Mouse (Mus musculus): ENCODE measurements around the gene Arhgef1.

The Arhgef1 gene

DNA sequence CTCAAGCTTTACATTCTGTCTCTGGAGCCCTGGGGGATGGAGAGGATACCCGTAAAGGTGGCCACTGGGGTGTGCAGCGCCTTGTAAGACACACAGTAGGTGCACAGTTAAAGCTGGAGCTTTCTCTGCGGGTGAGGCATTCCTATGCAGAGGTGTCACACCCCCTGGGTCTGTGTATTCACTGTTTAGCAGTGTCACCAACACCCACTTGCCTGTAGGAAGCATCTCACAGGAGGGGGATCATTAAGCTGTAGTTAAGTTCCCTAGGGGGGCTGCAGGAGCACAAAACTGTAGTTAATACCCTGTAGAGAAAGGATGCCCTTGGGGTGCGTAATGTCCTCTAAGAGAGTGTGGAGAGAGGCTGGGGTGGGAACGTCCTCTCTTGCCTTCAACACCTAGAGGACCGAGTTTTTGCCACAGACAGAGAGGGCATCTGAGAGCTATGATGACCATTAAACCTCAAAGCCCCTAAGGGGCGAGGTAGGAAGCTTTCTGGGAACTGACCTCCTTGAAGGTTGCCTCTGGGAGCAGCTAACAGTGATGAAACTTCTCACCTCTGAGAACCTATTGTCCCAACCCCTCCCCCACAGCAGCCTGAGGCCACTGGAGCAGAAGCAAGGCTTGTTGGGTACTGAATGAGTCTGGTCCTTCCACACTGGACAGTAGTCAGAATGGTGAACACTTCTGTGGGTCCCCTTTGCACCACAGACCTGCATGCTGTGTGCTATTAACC, 44.8 kb downstream of the Arhgef1 start:
- DNase-seq = no peak

GRCm38 (mm10) chr7:24948774-24949173, 46.1 kb downstream of the Arhgef1 start:
- DNase-seq = no peak

- peak; percentile 75 for DNase-seq
Measured at GRCm38 (mm10) chr7:24949958-24950623, 47.4 kb downstream of the Arhgef1 start.

GRCm38 (mm10) chr7:24953966-24954365, 51.3 kb downstream of the Arhgef1 start:
- no peak for DNase-seq

- DNase-seq = no peak
Measured at GRCm38 (mm10) chr7:24954450-24954849, 51.7 kb downstream of the Arhgef1 start.

DNA sequence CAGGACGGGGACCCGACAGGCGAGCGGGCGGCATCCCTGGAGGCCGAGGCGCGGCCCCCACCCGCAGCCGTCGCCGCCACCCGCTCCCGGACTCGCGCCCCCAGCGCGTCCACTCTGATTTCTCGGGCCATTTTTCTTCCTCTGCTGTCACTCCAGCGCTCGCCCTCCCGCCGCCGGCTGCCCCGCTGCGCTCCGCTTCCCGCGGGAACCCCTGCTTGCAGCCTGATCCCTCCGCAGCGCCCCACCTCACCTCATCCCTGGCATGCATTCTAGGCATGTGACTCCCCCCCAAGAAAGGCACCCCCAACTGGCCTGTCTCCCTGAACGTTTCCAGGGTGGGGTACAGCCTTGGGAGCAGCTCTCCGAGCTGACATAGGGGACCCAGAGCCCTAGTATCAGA, 52.5 kb downstream of the Arhgef1 start:
- DNase-seq = no peak

DNA sequence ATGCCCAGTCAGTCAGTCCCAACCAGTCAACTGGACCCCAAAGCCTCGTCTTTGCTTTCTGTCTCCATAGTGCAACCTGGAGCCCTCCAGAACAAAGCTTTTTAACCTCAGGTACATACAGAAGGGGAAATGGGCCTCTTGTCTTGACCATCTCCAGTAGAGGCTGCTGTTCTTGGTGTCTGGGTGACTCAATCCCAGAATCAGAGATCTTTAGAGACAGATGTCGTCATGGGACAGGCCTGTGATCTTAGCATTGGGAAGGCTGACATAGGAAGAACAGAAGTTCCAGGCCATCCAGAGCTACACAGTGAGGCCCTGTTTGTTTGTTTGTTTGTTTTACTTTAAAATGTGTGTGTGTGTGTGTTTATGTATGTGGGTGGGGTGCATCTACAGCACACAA, 61.6 kb downstream of the Arhgef1 start:
- DNase-seq = no peak

DNA sequence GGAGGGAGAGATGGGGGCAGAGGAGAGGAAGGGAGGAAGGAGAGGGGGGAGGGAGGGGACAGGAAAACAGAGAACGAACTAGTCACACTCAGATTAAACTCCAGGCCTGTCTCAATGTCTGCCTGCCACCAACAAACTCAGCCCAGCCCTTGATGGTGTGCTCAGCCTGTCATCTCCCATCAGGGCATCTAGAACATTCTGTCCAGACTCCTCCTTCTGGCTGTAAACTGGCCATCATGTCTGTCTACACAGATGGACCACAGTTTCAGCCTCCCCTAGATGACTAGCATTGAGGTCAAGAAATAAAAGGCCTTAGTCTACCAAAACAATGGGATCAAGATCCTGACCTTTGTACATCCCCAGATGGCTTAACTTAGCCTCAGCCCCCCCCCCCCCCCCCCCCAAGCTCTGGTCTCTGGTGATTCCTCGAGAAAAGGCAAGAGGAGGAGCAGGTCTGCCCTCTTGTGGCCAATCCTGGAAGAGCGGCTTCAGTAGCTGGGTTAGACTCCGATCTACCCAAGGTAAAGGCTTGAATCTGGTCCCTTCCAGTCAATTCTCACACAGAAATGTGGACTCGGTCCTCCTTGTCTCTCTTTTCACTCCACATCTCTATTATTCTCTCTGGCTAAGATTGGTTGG, 62.3 kb downstream of the Arhgef1 start:
- DNase-seq = peak; percentile 87

DNA sequence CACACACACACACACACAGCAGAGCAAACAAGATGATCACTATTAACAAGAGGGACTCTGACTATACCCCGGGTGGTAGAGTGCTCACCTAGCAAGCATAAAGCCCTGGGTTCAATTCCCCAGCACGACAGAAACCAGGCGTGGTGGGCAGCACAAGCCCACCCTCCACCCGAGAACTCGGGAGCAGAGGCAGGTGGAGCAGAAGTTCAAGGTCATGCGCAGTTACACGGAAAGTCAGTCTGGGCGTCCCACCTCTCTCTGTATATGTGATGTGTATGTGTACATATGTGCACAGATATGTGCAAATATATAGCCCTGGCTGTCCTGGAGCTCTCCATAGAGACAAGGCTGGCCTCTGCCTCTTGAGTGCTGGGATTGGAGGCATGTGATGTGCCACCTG, 65.3 kb downstream of the Arhgef1 start:
- no peak for DNase-seq

- no peak for DNase-seq
Measured at GRCm38 (mm10) chr7:24968463-24968862, 65.8 kb downstream of the Arhgef1 start.

DNA sequence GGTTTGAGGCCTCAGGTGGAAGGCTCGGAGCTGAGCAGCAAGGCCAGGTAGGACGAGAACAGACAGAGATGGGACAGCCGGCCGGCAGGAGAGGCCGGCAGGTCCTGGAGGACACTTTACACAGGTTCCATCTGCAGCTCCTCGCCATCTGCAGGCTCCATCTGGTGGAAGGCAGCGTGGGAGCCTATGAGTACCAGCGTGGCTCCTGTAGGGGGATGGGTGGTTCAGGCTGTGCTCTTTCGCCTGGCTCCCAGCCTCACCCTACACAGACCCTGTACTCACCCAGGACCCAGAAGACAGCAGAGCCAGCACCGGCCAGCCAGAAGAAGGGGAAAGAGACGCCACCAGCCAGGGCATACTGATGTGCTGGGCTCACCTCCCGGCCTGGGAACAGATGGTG, 67.1 kb downstream of the Arhgef1 start:
- DNase-seq = no peak

GRCm38 (mm10) chr7:24970341-24970740, 67.6 kb downstream of the Arhgef1 start:
- DNase-seq = no peak

DNA sequence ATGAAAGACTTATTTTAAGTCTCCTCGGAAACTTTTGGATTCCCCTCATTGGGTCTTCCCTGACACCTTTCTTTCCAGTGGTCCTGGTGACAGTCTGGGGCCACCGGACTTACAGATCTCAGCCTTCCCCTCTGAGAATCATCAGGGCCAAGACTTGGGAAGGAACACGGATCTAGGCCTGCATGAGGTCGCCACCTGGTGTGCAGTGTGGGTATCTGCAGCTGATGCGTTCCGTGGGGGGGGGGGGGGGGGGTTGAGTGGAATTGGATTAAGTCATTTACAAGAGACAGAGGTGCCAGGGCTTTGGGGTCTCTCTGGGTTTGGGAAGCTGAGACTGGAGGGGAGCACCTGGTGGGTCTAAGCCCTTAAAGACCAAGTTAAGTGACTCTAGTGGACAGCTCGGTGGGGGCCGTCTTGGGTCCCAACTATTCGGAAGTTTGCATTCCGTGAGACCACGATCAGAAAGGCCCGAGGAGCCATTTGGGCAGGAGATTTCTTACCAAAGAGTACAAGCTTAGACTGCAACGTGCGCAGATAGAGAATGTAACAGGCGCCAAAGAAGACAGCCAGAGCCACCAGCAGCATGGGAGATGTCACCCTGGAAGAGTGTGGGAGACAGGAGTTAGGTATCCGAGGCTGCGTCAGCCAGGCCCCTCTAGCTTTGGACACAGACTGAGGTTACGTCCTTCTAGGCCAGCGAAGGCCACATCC, 68.7 kb downstream of the Arhgef1 start:
- DNase-seq = peak; percentile 48

DNA sequence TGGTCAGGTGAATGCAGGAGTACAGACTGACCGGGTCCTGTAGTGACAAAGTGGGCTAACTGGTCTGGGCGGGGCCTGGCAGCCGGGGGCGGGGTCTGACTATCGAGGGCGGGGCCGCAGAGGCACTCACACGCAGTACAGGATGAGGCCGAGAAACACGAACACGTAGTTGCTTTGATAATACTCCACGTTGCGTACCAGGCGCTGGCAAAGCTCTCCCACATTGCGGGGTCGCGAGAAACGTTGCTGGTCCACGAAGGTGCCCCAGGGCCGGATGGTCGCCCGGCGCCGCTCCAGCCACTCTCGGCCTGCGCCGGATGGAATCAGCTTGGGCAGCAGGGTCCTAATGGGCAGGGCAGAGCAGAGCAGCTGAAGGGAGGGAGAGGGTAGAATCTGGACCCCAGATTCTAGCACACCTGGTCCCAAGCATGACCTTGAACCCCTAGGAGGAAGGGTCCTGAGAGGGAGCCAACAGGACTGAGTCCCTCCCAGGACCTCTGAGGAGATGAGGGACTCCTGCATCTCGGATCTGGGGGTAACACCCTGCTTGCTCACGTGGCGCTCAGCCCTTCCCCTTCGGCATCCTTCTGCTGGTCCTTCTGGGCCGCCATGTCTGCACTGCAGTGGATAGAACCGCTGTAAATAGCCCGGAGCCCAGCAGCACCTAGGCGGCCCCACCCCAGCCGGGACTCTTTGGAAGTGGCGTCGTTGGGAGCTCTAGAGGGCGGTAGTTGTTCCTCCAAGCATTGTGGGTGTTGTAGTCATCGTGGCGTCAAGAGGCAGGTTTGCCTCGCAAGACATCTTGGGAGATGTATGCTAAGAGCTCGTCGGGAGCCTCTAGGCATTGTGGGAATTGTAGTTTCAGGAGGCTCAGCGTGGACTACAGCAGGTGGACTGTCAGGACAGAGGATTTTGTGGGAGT, 69.5 kb downstream of the Arhgef1 start, which contains the start of gene Rabac1:
Gene Rabac1 (minus strand): TSS at position 783 of the 922 bp plus-strand sequence.
- peak; percentile 96 for DNase-seq

- DNase-seq = no peak
Measured at GRCm38 (mm10) chr7:24973208-24973607, 70.5 kb downstream of the Arhgef1 start.

- DNase-seq = no peak
Measured at GRCm38 (mm10) chr7:24973902-24974301, 71.2 kb downstream of the Arhgef1 start.

- DNase-seq = peak; percentile 36
Measured at GRCm38 (mm10) chr7:24974893-24975595, 72.3 kb downstream of the Arhgef1 start.

Measured in kidney, postnatal 14 days (tissue).